In the genomic region with DNA sequence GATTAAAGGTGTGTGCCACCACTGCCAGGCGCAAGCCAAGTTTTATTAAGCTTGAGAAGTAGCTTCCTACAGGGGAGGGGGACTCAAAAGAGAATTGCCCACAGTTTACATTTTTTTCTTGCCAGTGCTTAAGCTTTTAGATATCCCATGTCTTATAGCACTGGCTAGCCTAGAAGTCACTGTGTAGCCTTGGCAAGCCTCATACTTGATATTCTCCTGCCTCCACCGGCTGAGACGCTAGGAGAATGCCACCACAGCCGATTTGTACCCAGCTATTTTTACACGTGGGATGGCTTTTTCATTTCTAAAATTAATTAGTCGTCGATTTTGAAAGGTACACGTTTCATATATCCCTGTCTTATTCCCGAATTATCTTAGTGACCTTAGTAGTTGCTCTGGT, we compare ENCODE assay signal across 8 mouse cellular contexts. TPM values are rescaled to one million over a fixed set of nuclear protein-coding genes. Genes with fewer than 3 reads are reported as not detected.
DNase-seq lines count a peak whose midpoint lies in the region; ATAC-seq and TF ChIP-seq lines count a peak whose summit lies in the region.

No protein-coding gene starts in this region.

- no peak overlapping the region for H3K27ac ChIP-seq in cerebellum, adult 2 months (ENCODE audit: insufficient read depth, low read length)
- no peak overlapping the region for H3K27ac ChIP-seq in testis, adult 2 months (ENCODE audit: control insufficient read depth, insufficient read depth, low read depth, low read length)
- peak overlapping the region; percentile 85 for H3K27ac ChIP-seq in liver, embryonic 11.5 days (ENCODE audit: low read depth, low read length)

- H3K9me3 ChIP-seq in liver, embryonic 11.5 days (ENCODE audit: control insufficient read depth, low read length): no peaks in the 10 kb centered on the region

- peaks cover 5% of the 10 kb centered on the region for H3K4me1 ChIP-seq in cerebellum, adult 2 months (ENCODE audit: control insufficient read depth, insufficient read depth, low read length)
- no peaks in the 10 kb centered on the region for H3K4me1 ChIP-seq in testis, adult 2 months (ENCODE audit: control insufficient read depth, insufficient read depth, low read length)
- peaks cover 18% of the 10 kb centered on the region for H3K4me1 ChIP-seq in liver, embryonic 11.5 days (replicated peaks; ENCODE audit: control insufficient read depth, insufficient read depth, low read length)

- peak overlapping the region; percentile 75 for H3K4me2 ChIP-seq in liver, embryonic 11.5 days

- peak overlapping the region; percentile 66 for H3K4me3 ChIP-seq in cerebellum, adult 2 months (replicated peaks; ENCODE audit: insufficient read depth, low read depth, low read length)
- peak overlapping the region; percentile 97 for H3K4me3 ChIP-seq in testis, adult 2 months (ENCODE audit: control insufficient read depth, low read depth, low read length)
- H3K4me3 ChIP-seq in liver, embryonic 11.5 days (ENCODE audit: low read depth, low read length): peak overlapping the region; percentile 100

- no peak for TF ChIP-seq POLR2A in cerebellum, adult 2 months (IDR thresholded peaks at IDR 0.05; ENCODE audit: borderline replicate concordance, insufficient read depth, low read length)
- TF ChIP-seq POLR2A in testis, adult 2 months (IDR thresholded peaks at IDR 0.05; ENCODE audit: control insufficient read depth, low read depth, low read length): no peak

- peak overlapping the region; percentile 66 for H3K9ac ChIP-seq in liver, embryonic 11.5 days (ENCODE audit: low read depth, low read length)

- WGBS in cerebellum, adult 2 months: 15% methylated on average over 9 of the region's 9 CpGs
- WGBS in liver, embryonic 11.5 days: 23% methylated on average over 9 of the region's 9 CpGs

- TF ChIP-seq CTCF in cerebellum, adult 2 months (IDR thresholded peaks at IDR 0.05; ENCODE audit: borderline replicate concordance, insufficient read depth, low read depth, low read length): no peak
- no peak for TF ChIP-seq CTCF in testis, adult 2 months (IDR thresholded peaks at IDR 0.05; ENCODE audit: control insufficient read depth, insufficient read depth, insufficient replicate concordance, low read depth, low read length)

- ATAC-seq in liver, embryonic 11.5 days (replicated peaks; ENCODE audit: low FRiP score): no peak

- H3K27me3 ChIP-seq in cerebellum, adult 2 months (ENCODE audit: control insufficient read depth, insufficient read depth, low read length): no peaks in the 10 kb centered on the region
- H3K27me3 ChIP-seq in testis, adult 2 months (ENCODE audit: control insufficient read depth, insufficient read depth, low read length): no peaks in the 10 kb centered on the region
- H3K27me3 ChIP-seq in liver, embryonic 11.5 days (replicated peaks; ENCODE audit: control insufficient read depth, insufficient read depth, low read length): no peaks in the 10 kb centered on the region

- H3K36me3 ChIP-seq in testis, adult 2 months (ENCODE audit: control insufficient read depth, insufficient read depth, low read length): peaks cover 5% of the 10 kb centered on the region
- peaks cover 53% of the 10 kb centered on the region for H3K36me3 ChIP-seq in liver, embryonic 11.5 days (ENCODE audit: control insufficient read depth, insufficient read depth, low read length)

- no peak for DNase-seq in cerebellum, adult 2 months
- DNase-seq in cerebellum, postnatal 14 days: no peak
- no peak for DNase-seq in testis, postnatal 14 days (ENCODE audit: low spot score)
- DNase-seq in liver, embryonic 11.5 days (ENCODE audit: low spot score): no peak
- no peak for DNase-seq in thymus, postnatal 25 days
- no peak for DNase-seq in spleen, postnatal 36 days (ENCODE audit: low spot score in 2 of 2)
- DNase-seq in layer of hippocampus, adult 8-10 months (ENCODE audit: low spot score in 2 of 2): no peak

RNA-seq across cellular contexts. Expression of a gene that starts 0.5 kb away (rescaled TPM):
- 95.4 and 99.7 TPM in 2 replicates for polyA plus RNA-seq in cerebellum, adult 2 months (2012; rRNA removed)
- polyA plus RNA-seq in testis, adult 2 months (2012; rRNA removed): 22.0 and 24.3 TPM in 2 replicates
- polyA plus RNA-seq in liver, embryonic 11.5 days (2014; fragmentation: Nextera tagmentation; extraction: Ambion mirVana): 83.9 and 89.4 TPM in 2 replicates
- 10 to 100 TPM; 45.5 to 65.0 (median 51.9) TPM for total RNA-seq in layer of hippocampus, adult 8-10 months (2022)

RNA-seq across cellular contexts. Expression of a gene that starts 6.8 kb away (rescaled TPM):
- polyA plus RNA-seq in cerebellum, adult 2 months (2012; rRNA removed): 478 and 508 TPM in 2 replicates
- polyA plus RNA-seq in testis, adult 2 months (2012; rRNA removed): 145 and 148 TPM in 2 replicates
- 360 and 390 TPM in 2 replicates for polyA plus RNA-seq in liver, embryonic 11.5 days (2014; fragmentation: Nextera tagmentation; extraction: Ambion mirVana)
- 100 to 1,000 TPM; 246 to 317 (median 274) TPM for total RNA-seq in layer of hippocampus, adult 8-10 months (2022)

RNA-seq across cellular contexts. Expression of a gene that starts 15.4 kb away (rescaled TPM):
- polyA plus RNA-seq in cerebellum, adult 2 months (2012; rRNA removed): 105 and 111 TPM in 2 replicates
- 19.5 and 23.0 TPM in 2 replicates for polyA plus RNA-seq in testis, adult 2 months (2012; rRNA removed)
- 129 and 131 TPM in 2 replicates for polyA plus RNA-seq in liver, embryonic 11.5 days (2014; fragmentation: Nextera tagmentation; extraction: Ambion mirVana)
- 100 to 1,000 TPM; 113 to 123 (median 116) TPM for total RNA-seq in layer of hippocampus, adult 8-10 months (2022)
